24 mouse cellular contexts compared by ENCODE assay signal in the genomic region with DNA sequence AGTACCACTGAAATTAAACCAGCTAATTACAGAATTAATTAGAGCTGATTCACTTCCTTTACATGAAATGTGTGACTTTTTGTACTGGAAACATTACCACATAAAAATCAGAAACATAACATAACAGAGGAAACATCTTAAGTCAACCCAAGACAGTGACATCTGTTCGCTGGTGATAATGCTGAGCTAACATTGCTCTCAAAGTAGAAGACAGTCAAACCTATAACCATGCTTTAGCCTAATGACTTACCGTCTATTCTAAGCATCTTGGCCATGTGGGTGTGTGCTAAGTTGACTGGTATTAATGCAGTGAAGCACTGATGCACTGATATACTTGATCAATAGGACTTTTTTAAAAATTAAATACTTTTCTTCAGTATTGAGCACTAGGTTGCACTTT.
"Had no signal": no experiment of that assay in that cellular context is flagged by ENCODE, and none has a peak within 500 bp of the region (broad histone marks: within the 10 kb centered on the region; RNA-seq: fewer than 3 reads in every experiment).

No protein-coding gene starts in this region.

- H3K36me3 ChIP-seq: liver, embryonic 12.5 days; midbrain, embryonic 13.5 days; neural tube, embryonic 12.5 days; neural tube, embryonic 15.5 days had no signal

- H3K27me3 ChIP-seq: limb, embryonic 13.5 days; liver, embryonic 12.5 days; liver, embryonic 15.5 days; lung, embryonic 15.5 days; midbrain, embryonic 13.5 days; neural tube, embryonic 12.5 days; neural tube, embryonic 15.5 days had no signal

- H3K27ac ChIP-seq: layer of hippocampus, adult 2 months; limb, embryonic 10.5 days; limb, embryonic 13.5 days; liver, embryonic 12.5 days; liver, embryonic 15.5 days; lung, embryonic 15.5 days; midbrain, embryonic 13.5 days; neural tube, embryonic 12.5 days; neural tube, embryonic 15.5 days; stomach, postnatal 0 days had no signal

- H3K4me1 ChIP-seq: limb, embryonic 10.5 days had no signal

- H3K9me3 ChIP-seq: limb, embryonic 10.5 days; limb, embryonic 13.5 days; liver, embryonic 12.5 days; liver, embryonic 15.5 days; lung, embryonic 15.5 days; midbrain, embryonic 13.5 days; neural tube, embryonic 12.5 days; neural tube, embryonic 15.5 days had no signal

- H3K4me3 ChIP-seq: layer of hippocampus, adult 2 months; limb, embryonic 10.5 days; limb, embryonic 13.5 days; liver, embryonic 12.5 days; liver, embryonic 15.5 days; lung, embryonic 15.5 days; midbrain, embryonic 13.5 days; neural tube, embryonic 12.5 days; neural tube, embryonic 15.5 days had no signal

- ATAC-seq: liver, embryonic 12.5 days; midbrain, embryonic 13.5 days; midbrain, embryonic 16.5 days had no signal

- H3K4me2 ChIP-seq: limb, embryonic 13.5 days; liver, embryonic 12.5 days; liver, embryonic 15.5 days; lung, embryonic 15.5 days; midbrain, embryonic 13.5 days; neural tube, embryonic 12.5 days; neural tube, embryonic 15.5 days had no signal

- DNase-seq: kidney, adult 8-10 months; kidney, postnatal 25 days; layer of hippocampus, adult 9-11 months; liver; lung, adult 18-20 months; lung, postnatal 10 days; lung, postnatal 36 days; right cerebral cortex, adult 18-20 months; right cerebral cortex, postnatal 14 days; right cerebral cortex, postnatal 4 days; thymus, adult 2 months; thymus, postnatal 14 days; thymus, postnatal 4 days had no signal

- H3K9ac ChIP-seq: limb, embryonic 13.5 days; liver, embryonic 12.5 days; liver, embryonic 15.5 days; lung, embryonic 15.5 days; midbrain, embryonic 13.5 days; neural tube, embryonic 12.5 days; neural tube, embryonic 15.5 days had no signal
